Mouse (Mus musculus) B cell, adult (primary cell): ENCODE measurements around the gene Col16a1. TPM values are rescaled to one million over a fixed set of nuclear protein-coding genes. Genes with fewer than 3 reads are reported as not detected.

Experiments
- total RNA-seq: library from RNA; stranded (reverse); gene quantifications from 4 replicates; pipeline ENCODE4 v1.2.4, GENCODE M21; 2023; ENCODE audit not compliant: inconsistent age

The Col16a1 gene
- not detected in 4 replicates for total RNA-seq

GRCm38 (mm10) chr4:130047331-130048202, at the start of gene Col16a1:
TSS of gene Col16a1 (plus strand) at chr4:130047840.

GRCm38 (mm10) chr4:130102111-130102651, 54.5 kb downstream of the Col16a1 start, which contains the start of gene Pef1:
TSS of gene Pef1 (plus strand) at chr4:130102558.

GRCm38 (mm10) chr4:130139214-130139492, 91.5 kb downstream of the Col16a1 start, which contains the start of gene Hcrtr1:
TSS of gene Hcrtr1 (minus strand) at chr4:130139359.

Other genes with a start within 250 kb of the Col16a1 start
- 370 to 439 TPM (median 425 TPM) in 4 replicates for gene Ptp4a2, start 236.6 kb upstream of the Col16a1 start, total RNA-seq
- gene Spocd1, start 118.6 kb upstream of the Col16a1 start, total RNA-seq = not detected in 4 replicates
- 0.19 to 0.63 TPM in 2 of 4 replicates, not detected in the others for gene Adgrb2, start 63.0 kb upstream of the Col16a1 start, total RNA-seq
- 25.6 to 31.5 TPM (median 28.4 TPM) in 4 replicates for gene Pef1, start 54.7 kb downstream of the Col16a1 start, total RNA-seq
- gene Hcrtr1, start 91.5 kb downstream of the Col16a1 start, total RNA-seq = not detected in 4 replicates
- not detected in 4 replicates for gene Tinagl1, start 127.3 kb downstream of the Col16a1 start, total RNA-seq
- gene Gm853, start 174.6 kb downstream of the Col16a1 start, total RNA-seq = not detected in 4 replicates
- not detected in 4 replicates for gene Serinc2, start 231.4 kb downstream of the Col16a1 start, total RNA-seq